Mouse (Mus musculus) megakaryocyte, embryonic 14.5 days (primary cell): ENCODE results near the gene Auts2.

ENCODE experiments used
- FLI1 ChIP-seq: IDR thresholded peaks from 2 replicates; pipeline ENCODE4 v1.6.1; 2012; ENCODE audit warnings: low read length, inconsistent platforms, mixed read lengths
- GATA1 ChIP-seq: IDR thresholded peaks from 3 replicates; pipeline ENCODE4 v1.6.1; 2012; ENCODE audit warnings: mixed read lengths, low read length, inconsistent platforms, borderline replicate concordance

GRCm38 (mm10) chr5:132162206-132162533 lies 381.0 kb downstream of the Auts2 start:
- TF ChIP-seq GATA1 (no peak), FLI1 (no peak)
